Mouse (Mus musculus): Measurements from ENCODE around the gene Gulp1.

Gene Gulp1

DNA sequence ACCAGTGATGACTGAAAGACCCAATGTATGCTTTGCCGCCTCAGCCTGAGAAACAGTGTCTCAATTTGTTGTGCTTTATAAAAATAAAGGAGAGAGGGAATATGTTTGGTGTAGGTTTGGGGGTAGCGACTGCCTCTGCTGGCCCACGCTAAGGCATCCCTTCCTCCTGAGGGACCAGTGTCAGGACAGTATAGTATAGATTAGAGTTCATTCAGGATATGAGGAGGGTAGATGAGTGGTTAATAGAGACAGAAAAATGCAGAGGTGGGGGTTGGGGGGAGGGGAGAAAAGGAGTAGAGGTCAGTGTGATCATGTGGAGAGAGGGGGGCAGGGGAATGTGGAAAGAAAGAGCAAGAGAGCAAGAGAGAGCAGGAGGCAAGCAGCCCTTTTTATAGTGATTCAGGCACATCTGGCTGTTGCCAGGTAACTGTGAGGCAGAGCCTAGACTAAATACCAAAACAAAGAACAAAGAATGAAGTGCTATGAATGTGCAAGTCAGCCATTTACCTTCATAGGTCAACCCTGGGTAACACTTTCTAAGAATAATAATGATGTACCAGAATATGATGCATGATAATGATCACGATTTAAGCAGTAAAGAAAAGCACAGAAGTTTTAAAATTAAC, 169.6 kb downstream of the Gulp1 start:
- DNase-seq (ENCODE audit: low read depth, low spot score): no peak

DNA sequence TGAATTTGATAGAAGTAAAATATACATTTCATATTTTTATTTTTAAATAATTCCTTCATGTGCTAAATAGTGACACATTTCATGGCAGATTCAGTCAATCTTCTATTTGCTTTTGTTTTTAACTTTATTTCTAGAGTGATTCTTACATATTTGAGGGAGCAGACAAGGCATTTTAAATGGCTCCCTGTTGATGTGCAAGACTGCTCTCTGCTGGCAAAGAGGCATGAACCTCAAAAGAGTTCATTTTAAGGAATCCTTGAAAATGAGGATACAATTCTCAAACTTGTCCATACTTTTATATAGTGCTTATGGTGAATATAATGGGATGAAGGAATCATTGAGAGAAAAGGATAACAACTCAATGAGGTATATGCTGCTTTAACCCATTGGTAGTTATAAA, 189.9 kb downstream of the Gulp1 start:
- DNase-seq (ENCODE audit: low read depth, low spot score): peak; percentile 8

DNA sequence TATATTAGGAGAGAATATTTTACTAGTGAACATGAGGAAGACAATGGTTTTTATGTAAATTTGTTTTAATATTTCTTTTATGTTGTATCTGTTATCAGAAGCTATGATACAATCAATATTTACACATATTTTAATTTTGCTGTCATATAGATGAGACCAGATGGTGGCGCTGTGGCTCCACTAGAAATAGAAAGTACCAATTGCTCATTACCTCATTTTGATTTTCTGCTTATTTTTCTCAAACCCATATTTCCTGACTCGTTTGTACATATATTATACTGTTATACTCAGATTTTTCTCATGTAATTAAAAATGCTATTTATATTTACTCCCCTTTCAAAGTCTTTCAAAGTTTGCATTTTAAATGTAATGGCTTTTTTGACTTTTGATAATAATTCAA, 194.4 kb downstream of the Gulp1 start:
- peak; percentile 26 for DNase-seq (ENCODE audit: low read depth, low spot score)

DNA sequence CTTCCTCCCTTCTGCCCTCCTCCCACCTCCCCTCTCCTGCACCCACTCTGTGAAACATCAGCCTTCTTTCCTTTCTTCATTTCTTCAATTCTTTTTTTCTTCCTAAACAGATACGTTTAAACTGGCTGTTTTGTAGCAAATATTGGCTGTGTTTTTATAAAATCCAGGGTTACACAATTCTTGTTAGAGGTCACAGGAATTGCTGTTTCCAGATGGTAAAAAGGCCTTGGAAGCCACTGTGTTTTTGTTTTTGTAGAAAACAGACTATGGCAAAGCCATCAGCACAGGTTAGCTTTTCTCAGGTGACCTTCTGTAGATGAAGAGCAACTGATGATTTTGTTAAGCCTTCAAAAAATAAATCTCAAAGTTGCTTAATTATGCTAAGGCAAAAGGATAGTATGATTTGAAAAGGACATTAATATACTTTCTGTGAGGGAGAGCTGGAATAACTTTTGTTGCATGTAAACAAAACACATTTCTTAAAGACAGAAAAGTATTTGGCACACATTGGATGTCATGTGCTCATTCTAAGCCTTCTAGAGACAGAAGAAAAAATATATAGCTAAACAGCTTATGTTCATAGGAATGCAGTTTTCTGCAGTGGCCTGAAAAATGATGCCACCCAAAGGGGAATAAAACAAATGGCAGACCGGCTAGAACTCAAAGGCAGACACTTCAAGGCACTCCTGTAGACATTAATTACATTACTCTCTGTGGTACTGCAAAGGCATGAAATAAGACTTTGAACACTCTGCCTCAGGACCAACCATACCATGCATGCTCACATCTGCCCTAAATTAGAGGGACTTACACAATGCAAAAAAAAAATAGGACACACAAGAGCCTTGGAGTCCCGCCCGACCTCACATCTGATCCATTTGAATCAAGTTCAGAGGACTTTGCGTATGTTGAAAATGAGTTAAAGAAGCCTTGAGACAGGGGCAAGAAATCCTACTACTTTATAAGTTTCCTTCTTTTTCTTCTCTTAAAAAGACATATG, 199.7 kb downstream of the Gulp1 start:
- no peak for DNase-seq (ENCODE audit: low read depth, low spot score)

DNA sequence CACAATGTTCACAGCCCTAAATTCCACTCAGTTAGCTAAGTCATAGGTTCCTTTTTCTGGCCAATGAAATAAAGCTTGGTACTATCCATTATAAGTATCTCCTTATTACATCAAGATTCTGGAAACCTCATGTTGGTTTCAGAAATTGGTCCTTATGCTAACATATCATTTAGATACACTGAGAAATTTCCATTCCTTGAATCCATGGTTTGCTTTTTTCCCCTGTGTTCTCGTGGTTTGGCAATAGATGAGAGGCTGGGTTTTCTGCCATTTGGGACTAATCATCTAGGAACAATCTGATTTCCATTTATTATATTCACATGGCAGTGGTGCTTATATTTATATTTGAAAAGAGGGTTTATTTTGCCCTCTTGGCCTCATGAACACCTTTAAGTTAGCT, 226.9 kb downstream of the Gulp1 start:
- no peak for DNase-seq (ENCODE audit: low read depth, low spot score)

DNA sequence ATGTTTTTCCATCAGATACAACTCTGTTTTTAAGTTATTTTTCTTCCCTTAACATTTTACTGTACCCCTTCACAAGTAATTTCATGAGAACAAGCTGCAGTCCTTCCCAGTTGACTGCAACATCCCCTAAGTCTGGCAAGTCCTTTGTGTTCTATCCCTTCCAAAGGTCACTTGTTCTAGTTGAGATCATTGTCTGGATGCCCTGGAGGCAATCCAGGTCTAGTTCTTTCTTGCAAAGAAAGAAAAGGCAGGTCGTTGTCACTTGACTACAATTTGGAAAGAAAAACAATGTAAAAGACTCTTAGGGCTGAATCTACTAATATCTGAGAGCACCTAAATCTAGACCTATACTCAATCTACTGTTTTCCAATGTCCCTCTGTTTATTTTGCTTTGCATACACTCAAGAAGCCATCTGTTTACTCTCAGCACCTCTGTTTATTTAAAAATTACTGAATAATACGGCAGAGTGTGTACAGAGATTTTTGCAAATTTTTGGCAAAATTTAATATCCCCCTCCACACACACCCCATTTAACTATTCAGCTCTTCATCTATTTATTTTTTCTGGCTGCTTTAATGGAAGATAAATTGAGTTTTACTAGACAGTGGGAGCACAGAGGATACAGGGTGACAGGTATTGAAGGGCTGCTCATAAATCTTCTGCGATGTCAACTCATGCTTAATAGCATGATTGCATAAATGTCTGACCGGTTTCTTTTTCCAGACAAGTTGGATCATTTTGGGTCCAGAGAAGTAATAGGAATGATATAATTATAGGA, 252.5 kb downstream of the Gulp1 start:
- peak; percentile 5 for DNase-seq (ENCODE audit: low read depth, low spot score)

DNA sequence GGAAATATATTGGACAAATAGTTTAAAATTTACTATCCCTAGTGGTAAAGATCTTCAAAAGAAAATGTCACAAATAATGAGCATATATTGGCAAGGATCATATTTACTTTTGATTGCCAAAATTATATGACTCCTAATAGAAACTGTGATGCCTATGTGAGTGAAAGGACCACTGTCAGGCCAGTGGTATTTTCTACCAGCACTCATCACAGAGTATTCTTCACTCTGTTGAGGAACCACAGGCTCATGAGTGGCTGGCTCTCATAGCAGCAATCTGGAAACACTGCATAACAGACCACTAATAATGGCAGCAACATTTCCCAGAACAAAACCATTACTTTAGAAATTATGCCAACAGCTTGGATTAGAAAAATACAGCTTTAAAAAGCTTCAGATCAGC, 255.1 kb downstream of the Gulp1 start:
- DNase-seq (ENCODE audit: low read depth, low spot score): no peak

DNA sequence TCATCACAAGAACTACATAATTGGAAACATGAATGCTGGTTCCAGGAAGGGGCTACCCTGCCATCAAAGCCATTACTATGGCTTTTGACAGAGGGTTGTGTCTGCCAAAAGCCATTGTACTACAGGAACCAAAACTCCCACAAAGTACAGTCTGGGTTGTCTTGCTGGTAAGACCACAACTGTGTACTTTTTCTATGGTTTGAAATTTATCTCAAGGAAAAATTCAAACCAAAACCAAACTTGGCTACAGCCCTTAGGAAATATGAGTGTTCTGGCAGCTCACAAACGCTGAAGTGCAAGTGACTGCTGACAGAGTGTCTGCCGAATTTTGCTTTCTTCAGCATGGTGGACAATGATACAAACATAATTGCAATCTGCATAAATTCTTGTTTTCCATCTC, 259.0 kb downstream of the Gulp1 start:
- DNase-seq (ENCODE audit: low read depth, low spot score): no peak

DNA sequence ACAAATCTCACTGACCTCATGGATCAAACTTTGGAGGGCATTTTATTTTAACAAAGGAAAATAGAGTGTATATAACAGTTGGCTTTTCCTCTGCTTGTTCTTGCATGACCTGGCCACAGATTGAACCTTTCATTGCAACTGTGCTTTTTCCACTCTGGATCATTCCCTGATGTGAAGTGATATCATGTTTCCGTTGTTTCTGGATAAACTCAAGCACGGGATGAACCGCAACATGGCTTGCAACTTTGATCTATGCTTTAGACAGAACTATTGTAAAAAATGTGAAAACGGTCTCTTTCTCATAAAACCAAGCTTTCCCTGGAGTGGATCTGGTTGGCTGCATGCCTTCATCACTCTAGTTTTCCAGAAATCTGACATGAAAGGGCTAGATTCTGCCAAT, 282.6 kb downstream of the Gulp1 start:
- DNase-seq (ENCODE audit: low read depth, low spot score): no peak

Measured in ZHBTc4 (cell line).